Mouse (Mus musculus): ENCODE measurements at regions not wholly inside any gene's neighbourhood (a gene's known extent, or its start where the extent isn't known, plus 50 kb on each side); places are given as distances from the start of the nearest gene placed in this dataset.

DNA sequence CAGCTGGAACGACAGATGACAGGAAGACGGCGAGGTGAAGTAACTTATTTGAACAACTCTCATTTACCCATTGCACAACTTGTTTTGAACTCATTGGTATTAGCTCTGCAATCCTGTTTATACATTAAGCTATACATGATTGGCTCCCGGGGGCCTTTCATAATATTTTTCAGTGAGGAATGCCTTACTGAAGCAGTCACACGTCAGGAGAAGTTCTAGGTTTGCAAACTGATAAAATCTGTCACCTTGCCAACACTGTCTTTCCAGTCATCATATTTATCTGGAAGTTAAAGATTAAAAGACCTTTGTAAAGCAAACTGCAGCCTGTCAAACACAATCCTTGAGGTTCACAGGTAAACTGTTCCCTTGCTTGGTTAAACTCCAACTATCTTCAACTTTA lies 232.6 kb upstream of the Gm11114 start:
- TF ChIP-seq ZC3H11A (IDR thresholded peaks at IDR 0.05; ENCODE audit: borderline replicate concordance, low read depth, low read length), result no peak
- TF ChIP-seq MAFK (IDR thresholded peaks at IDR 0.05; ENCODE audit: insufficient read depth, low read depth, low read length), result no peak
